Mouse (Mus musculus) lung, postnatal 0 days (tissue): ENCODE data around the gene Olfr149.

Experiments
- CTCF ChIP-seq: IDR thresholded peaks from 2 replicates; pipeline ENCODE4 v1.5.1; 2016; ENCODE audit warnings: antibody characterized with exemption, mild to moderate bottlenecking
- EP300 ChIP-seq: IDR thresholded peaks from 2 replicates; pipeline ENCODE4 v1.6.1; 2016; ENCODE audit warnings: antibody characterized with exemption, mild to moderate bottlenecking, control low read depth

DNA sequence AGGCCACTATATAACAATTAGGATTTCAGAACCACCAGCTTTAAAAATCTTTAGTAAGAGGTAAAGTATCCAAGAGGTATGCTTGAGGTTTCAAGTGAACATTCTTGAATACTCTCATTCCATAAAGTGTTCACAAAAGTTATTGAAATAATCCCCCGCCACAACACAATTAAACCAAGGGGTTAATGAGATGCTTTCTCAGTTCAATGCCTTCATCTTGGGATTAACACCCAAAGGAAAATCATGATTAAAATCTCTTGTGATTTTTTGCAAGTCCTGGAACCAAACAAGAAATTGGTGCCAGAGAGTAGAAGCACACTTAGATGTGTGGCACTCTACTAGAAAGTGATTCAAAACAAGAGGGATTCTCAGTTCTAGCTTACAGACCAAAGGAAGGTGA, 40.0 kb downstream of the Olfr149 start, which contains the start of gene Olfr963:
- no peak for TF ChIP-seq CTCF
- TF ChIP-seq EP300, result no peak
